Mouse (Mus musculus) ES-E14 (cell line): Measurements from ENCODE around the gene Sh3rf1.

ENCODE experiments used
- CHD2 ChIP-seq: IDR thresholded peaks from 2 replicates; pipeline ENCODE4 v1.6.1; 2014; ENCODE audit warnings: mild to moderate bottlenecking, low read depth, low read length, inconsistent platforms
- HCFC1 ChIP-seq: IDR thresholded peaks from 2 replicates; pipeline ENCODE4 v1.6.1; 2012; ENCODE audit warnings: low read length, inconsistent platforms, borderline replicate concordance; ENCODE audit not compliant: insufficient read depth
- MAFK ChIP-seq: IDR thresholded peaks from 2 replicates; pipeline ENCODE4 v1.6.1; 2014; ENCODE audit warnings: mild to moderate bottlenecking, low read depth, low read length, inconsistent platforms; ENCODE audit not compliant: insufficient read depth
- ZC3H11A ChIP-seq: IDR thresholded peaks from 2 replicates; pipeline ENCODE4 v1.6.1; 2012; ENCODE audit warnings: low read depth, mild to moderate bottlenecking, inconsistent platforms, low read length, borderline replicate concordance
- ZNF384 ChIP-seq: IDR thresholded peaks from 2 replicates; pipeline ENCODE4 v1.6.1; 2012; ENCODE audit warnings: low read depth, low read length, inconsistent platforms

DNA sequence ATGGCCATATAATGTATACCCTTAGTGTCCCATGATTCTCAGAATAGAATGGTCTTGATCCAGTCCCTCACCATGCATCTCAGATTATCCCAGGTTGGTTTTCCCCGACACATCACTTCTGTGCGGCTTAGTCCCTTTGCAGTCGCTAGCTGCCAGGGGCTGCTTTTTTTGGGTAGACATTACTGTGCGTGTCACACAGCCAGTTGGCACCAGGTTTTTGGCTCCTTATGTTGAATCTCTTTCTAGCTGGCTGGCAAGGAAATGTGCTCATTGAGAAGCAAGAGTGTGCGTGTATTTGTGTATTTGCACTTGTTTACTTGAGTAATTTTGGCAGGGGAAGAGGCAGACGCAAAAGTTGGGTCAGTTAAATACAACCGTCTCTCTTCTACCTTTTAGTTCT lies 35.9 kb downstream of the Sh3rf1 start:
- TF ChIP-seq ZNF384: no peak
- no peak for TF ChIP-seq ZC3H11A
- no peak for TF ChIP-seq MAFK
- TF ChIP-seq HCFC1: no peak
- TF ChIP-seq CHD2: no peak
